Mouse (Mus musculus) midbrain, postnatal 0 days (tissue): ENCODE data around the gene Pml. TPM values are rescaled to one million over a fixed set of nuclear protein-coding genes. Genes with fewer than 3 reads are reported as not detected.

Experiments
- ATAC-seq: fragments of 200-750 bp; cut with Nextera tagmentation; 2 replicates; pipeline ENCODE4 v1.8.0; 2017; ENCODE audit warnings: moderate number of reproducible peaks, mild to moderate bottlenecking, moderate TSS enrichment, moderate library complexity; ENCODE audit not compliant: low FRiP score
- DNase-seq: peaks from one replicate; pipeline ENCODE4 v3.0.0-alpha.2; 2015; ENCODE audit warnings: low spot score
- H3K27ac ChIP-seq: fragments of 300-500 bp; sonication (generic); 2 replicates; pipeline ENCODE4 v1.5.1; 2014; ENCODE audit warnings: low read depth, mild to moderate bottlenecking, low read length, mixed read lengths
- H3K27me3 ChIP-seq: fragments of 300-500 bp; sonication (generic); 2 replicates; pipeline ENCODE4 v1.6.1; 2014; ENCODE audit warnings: low read length, control low read depth, mixed read lengths; ENCODE audit not compliant: insufficient read depth
- H3K36me3 ChIP-seq: fragments of 300-500 bp; sonication (generic); 2 replicates; pipeline ENCODE4 v1.6.1; 2014; ENCODE audit warnings: low read length, control low read depth, mixed read lengths; ENCODE audit not compliant: insufficient read depth
- H3K4me1 ChIP-seq: fragments of 300-500 bp; sonication (generic); 2 replicates; pipeline ENCODE4 v1.6.1; 2014; ENCODE audit warnings: mild to moderate bottlenecking, control low read depth, antibody characterized with exemption, low read length, mixed read lengths; ENCODE audit not compliant: insufficient read depth
- H3K4me2 ChIP-seq: fragments of 300-500 bp; sonication (generic); 2 replicates; pipeline ENCODE4 v1.6.1; 2014; ENCODE audit warnings: low read depth, mild to moderate bottlenecking, low read length, mixed read lengths; ENCODE audit not compliant: poor library complexity, severe bottlenecking
- H3K4me3 ChIP-seq: fragments of 300-500 bp; sonication (generic); 2 replicates; pipeline ENCODE4 v1.5.1; 2014; ENCODE audit warnings: low read depth, mild to moderate bottlenecking, low read length, moderate library complexity
- H3K9ac ChIP-seq: fragments of 300-500 bp; sonication (generic); replicated peaks from 2 replicates; pipeline ENCODE4 v1.6.1; 2014; ENCODE audit warnings: mild to moderate bottlenecking, low read length, moderate library complexity, mixed read lengths; ENCODE audit not compliant: poor library complexity, severe bottlenecking
- H3K9me3 ChIP-seq: fragments of 300-500 bp; sonication (generic); 2 replicates; pipeline ENCODE4 v1.6.1; 2016; ENCODE audit warnings: low read length, control low read depth
- CTCF ChIP-seq: IDR thresholded peaks from 2 replicates; pipeline ENCODE4 v1.5.1; 2016; ENCODE audit warnings: antibody characterized with exemption, mild to moderate bottlenecking
- WGBS: fragments of 180-500 bp; shearing (Covaris S2); extraction: QIAGEN DNeasy Blood & Tissue Kit; methylation state at CpG from one replicate; pipeline ENCODE4 v1.1.7; 2014; 5-methylcytosine and 5-hydroxymethylcytosine counted together
- polyA plus RNA-seq: library from polyadenylated mRNA; unstranded; fragments of >200 nt; fragmentation: Nextera tagmentation; extraction: Ambion mirVana; gene quantifications from 2 replicates; pipeline ENCODE4 v1.2.1, GENCODE M21; 2015
- total RNA-seq: library from RNA; depleted of rRNA; stranded (reverse); fragments of >200 nt; gene quantifications from 2 replicates; pipeline ENCODE4 v1.2.3, GENCODE M21; 2014; rRNA removed

Gene Pml
- 5.6 and 9.0 TPM in 2 replicates for total RNA-seq
- 2.9 and 3.2 TPM in 2 replicates for polyA plus RNA-seq

DNA sequence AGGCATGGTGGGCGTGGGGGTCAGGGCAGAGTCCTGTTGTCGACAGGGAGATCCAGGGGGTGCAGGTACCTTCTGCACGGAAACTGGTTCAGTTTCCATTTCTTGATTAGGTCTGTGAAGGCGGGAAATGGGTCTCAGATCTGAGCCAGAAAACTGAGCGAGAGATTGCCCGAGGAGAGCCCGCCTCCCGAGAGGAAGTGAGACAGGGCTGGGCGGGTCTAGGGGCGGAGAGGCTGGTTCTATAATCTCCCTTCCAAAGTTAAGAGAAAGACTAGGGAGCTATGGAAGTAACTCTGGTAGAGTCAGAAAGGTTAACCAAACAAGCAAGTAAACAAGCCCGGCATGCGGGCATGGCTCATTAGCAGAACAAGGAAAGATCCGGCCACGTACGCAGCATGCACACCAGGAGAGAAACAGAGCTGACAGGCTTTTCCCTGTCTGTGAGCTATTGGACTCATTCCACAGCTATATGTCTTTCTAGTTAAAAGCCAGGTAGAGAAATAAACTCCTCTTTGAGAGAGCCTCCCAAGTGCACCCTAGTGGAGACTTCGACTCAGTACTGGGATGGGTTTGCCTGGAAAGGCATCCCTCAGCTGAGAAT lies at the start of gene Pml:
Gene Pml (minus strand): TSS at position 195 of the 601 bp plus-strand sequence.
- Histone ChIP-seq H3K36me3 (no peaks in the 10 kb centered on the region), H3K4me2 (peak within 1 kb of the TSS; percentile 54), H3K27ac (peak within 1 kb of the TSS; percentile 39), H3K9ac (peak within 1 kb of the TSS; percentile 46), H3K27me3 (no peaks in the 10 kb centered on the region), H3K9me3 (no peaks in the 10 kb centered on the region), H3K4me3 (peak within 1 kb of the TSS; percentile 32), H3K4me1 (peaks cover 4% of the 10 kb centered on the region; the same call in 1 of the 2 replicates)
- DNase-seq (peak; percentile 51), ATAC-seq (no peak)
- 3% methylated on average over 16 of the region's 16 CpGs for WGBS
- peak; percentile 71 for TF ChIP-seq CTCF

DNA sequence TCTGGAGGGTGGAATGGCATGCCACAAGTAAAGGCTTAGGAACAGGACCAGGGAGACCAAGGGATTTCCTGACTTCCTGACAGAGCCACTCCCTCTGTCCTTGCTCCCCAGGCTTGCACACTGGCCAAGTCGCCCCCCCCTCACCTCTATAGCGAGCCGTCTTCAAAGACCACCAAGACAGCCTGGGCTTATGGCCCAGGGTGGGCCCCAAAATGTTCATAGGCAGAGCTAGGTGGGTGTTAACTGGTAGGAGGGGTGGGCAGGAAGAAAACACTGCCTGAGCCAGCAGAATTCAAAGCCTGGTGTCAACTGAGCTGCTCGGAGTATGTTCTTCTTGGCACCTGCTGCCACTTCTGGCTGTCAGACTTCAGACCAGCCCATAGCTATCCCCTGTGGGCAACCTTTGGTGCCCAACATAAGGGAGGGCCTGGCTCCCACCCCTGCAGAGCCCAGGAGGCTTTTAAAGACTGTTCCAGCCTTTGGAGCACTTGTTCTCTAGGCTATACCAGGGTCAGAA lies 48.4 kb upstream of the Pml start:
- Histone ChIP-seq H3K27ac (no peak overlapping the region), H3K27me3 (no peaks in the 10 kb centered on the region), H3K4me3 (no peak overlapping the region), H3K36me3 (no peaks in the 10 kb centered on the region), H3K9me3 (no peaks in the 10 kb centered on the region), H3K9ac (no peak overlapping the region), H3K4me1 (no peaks in the 10 kb centered on the region), H3K4me2 (no peak overlapping the region)
- DNase-seq, result no peak
- no peak for TF ChIP-seq CTCF
- no peak for ATAC-seq
- WGBS, result 69% methylated on average over 4 of the region's 4 CpGs

DNA sequence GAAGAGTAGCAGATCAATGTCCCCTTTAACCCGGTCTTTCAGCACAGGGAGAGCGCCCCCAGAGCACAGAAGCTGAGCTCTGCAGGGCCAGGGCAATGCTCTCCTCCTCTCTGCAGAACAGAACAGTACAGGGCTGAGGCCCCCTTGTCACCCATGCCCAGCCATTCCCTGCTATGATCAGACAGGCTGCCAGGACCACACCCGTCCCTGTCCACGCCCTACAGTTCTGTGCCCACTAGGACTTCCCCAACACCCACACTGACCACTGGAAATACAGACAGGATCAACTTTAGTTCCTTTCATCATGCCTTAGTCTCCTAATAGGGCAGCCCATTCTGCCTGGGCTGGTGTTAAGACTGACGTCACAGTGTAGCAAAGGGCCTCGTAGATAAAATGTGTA lies 47.5 kb upstream of the Pml start:
- no peaks in the 10 kb centered on the region for H3K27me3 ChIP-seq
- no peaks in the 10 kb centered on the region for H3K9me3 ChIP-seq
- no peaks in the 10 kb centered on the region for H3K36me3 ChIP-seq
- H3K9ac ChIP-seq, result no peak overlapping the region
- H3K4me3 ChIP-seq, result no peak overlapping the region
- no peak for ATAC-seq
- no peak for DNase-seq
- H3K4me1 ChIP-seq, result no peaks in the 10 kb centered on the region
- H3K27ac ChIP-seq, result no peak overlapping the region
- WGBS, result 94% methylated on average over 6 of the region's 6 CpGs
- H3K4me2 ChIP-seq, result no peak overlapping the region
- no peak for TF ChIP-seq CTCF

DNA sequence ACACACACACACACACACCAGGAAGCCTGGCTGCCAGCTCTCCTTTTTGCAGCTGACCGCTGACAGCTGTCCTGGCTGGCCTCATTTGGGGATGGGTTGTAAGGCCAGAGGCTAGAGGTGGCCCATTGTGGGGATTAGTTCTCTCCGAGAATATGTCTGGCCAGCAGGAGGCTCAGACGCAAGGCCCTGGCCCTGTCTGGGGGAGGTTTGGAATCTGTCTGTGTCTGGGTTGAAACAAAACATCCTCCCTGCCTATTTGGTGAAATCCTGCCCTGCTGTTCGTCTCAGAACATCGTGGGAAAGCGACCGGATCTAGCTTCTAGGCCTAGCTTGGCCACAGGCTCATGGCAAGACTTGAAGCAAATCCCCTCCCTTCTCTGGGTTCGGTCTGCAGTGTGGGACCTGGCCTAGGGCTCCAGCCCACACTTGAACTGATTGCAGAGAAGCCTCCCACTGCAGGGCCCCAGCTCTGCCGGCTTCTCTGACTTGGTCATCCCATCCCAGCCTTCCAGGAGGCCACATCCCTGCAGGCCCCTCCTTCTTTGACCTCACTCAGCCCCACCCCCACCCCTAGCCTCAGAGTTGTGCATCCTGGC lies 46.3 kb upstream of the Pml start:
- Histone ChIP-seq H3K36me3 (no peaks in the 10 kb centered on the region), H3K4me3 (no peak overlapping the region), H3K27me3 (no peaks in the 10 kb centered on the region), H3K4me2 (no peak overlapping the region), H3K9ac (no peak overlapping the region), H3K9me3 (no peaks in the 10 kb centered on the region), H3K27ac (peak overlapping the region; percentile 32; the same call in 1 of the 2 replicates), H3K4me1 (no peaks in the 10 kb centered on the region)
- WGBS, result 17% methylated on average over 9 of the region's 9 CpGs
- DNase-seq, result no peak
- TF ChIP-seq CTCF, result 0 out of 2 replicates have a peak, but pooled peaks have one; percentile 12
- ATAC-seq, result no peak

DNA sequence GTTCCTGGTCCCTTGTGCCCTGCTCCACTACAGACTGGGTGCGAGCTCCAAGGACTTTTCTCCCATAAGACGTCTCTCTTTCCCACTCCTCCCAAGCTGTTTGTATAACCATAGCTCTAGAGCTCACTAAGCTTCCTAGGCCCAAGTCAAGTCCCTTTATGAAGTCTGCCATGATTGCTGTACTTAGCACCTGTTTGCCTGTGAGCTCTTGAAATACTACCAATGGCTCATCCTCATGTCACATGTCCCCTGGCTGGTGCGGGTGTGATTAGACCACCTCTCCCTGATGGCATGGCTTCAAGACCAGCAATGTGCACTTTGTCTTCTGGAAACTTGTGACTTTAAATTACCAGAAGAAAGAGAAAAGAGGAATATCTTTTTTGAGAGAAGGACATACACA lies 45.8 kb upstream of the Pml start:
- no peaks in the 10 kb centered on the region for H3K9me3 ChIP-seq
- WGBS, result 81% methylated on average over 3 of the region's 3 CpGs
- ATAC-seq, result no peak

DNA sequence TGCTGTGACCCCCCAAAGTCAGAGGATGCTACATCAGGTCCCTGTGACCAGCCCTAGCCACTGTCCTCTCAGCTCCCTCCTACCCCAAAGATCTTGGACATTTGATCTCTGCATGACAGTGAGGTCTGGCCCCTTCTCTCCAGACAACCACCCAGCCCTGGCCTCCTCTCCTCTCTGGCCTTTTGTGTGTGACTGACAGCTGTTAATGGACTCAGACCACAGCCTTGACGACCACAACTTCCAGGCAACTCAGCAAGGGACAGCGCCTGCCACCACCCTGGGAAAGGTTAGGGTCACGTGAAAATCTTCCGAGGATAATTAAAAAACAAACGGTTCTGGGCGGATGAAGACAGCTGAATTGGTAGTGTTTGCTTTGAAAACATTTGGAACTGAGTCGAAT lies 44.9 kb upstream of the Pml start:
- 38% methylated on average over 7 of the region's 7 CpGs for WGBS
- no peak for TF ChIP-seq CTCF
- no peak overlapping the region for H3K4me2 ChIP-seq
- no peaks in the 10 kb centered on the region for H3K36me3 ChIP-seq
- H3K9me3 ChIP-seq, result no peaks in the 10 kb centered on the region
- H3K4me3 ChIP-seq, result no peak overlapping the region
- ATAC-seq (no peak), DNase-seq (no peak)
- no peak overlapping the region for H3K27ac ChIP-seq
- no peaks in the 10 kb centered on the region for H3K27me3 ChIP-seq
- H3K9ac ChIP-seq, result no peak overlapping the region
- H3K4me1 ChIP-seq, result no peaks in the 10 kb centered on the region

More for the DNA sequence above, 45.8 kb upstream of the Pml start:
- DNase-seq, result no peak
- Histone ChIP-seq H3K27me3 (no peaks in the 10 kb centered on the region), H3K36me3 (no peaks in the 10 kb centered on the region), H3K9ac (no peak overlapping the region), H3K4me1 (no peaks in the 10 kb centered on the region), H3K27ac (no peak overlapping the region), H3K4me2 (no peak overlapping the region), H3K4me3 (no peak overlapping the region)
- no peak for TF ChIP-seq CTCF
